Mouse (Mus musculus) hindbrain, embryonic 10.5 days (tissue): ENCODE data around the gene Kcnj14. TPM values are rescaled to one million over a fixed set of nuclear protein-coding genes. Genes with fewer than 3 reads are reported as not detected.

Source experiments
- DNase-seq: peaks from one replicate; pipeline ENCODE4 v3.0.0-alpha.2; 2017; ENCODE audit warnings: low spot score
- H3K27ac ChIP-seq: fragments of 300-500 bp; sonication (generic); 2 replicates; pipeline ENCODE4 v1.5.1; 2016; ENCODE audit warnings: mild to moderate bottlenecking, moderate library complexity
- H3K27me3 ChIP-seq: fragments of 300-500 bp; sonication (generic); 2 replicates; pipeline ENCODE4 v1.6.1; 2016; ENCODE audit warnings: mild to moderate bottlenecking; ENCODE audit not compliant: poor library complexity, insufficient read depth, severe bottlenecking
- H3K36me3 ChIP-seq: fragments of 300-500 bp; sonication (generic); 2 replicates; pipeline ENCODE4 v1.6.1; 2016; ENCODE audit warnings: mild to moderate bottlenecking, moderate library complexity
- H3K4me1 ChIP-seq: fragments of 300-500 bp; sonication (generic); replicated peaks from 2 replicates; pipeline ENCODE4 v1.6.1; 2016; ENCODE audit warnings: mild to moderate bottlenecking
- H3K4me3 ChIP-seq: fragments of 300-500 bp; sonication (generic); 2 replicates; pipeline ENCODE4 v1.5.1; 2016; ENCODE audit warnings: mild to moderate bottlenecking, moderate library complexity
- H3K9me3 ChIP-seq: fragments of 300-500 bp; sonication (generic); 2 replicates; pipeline ENCODE4 v1.6.1; 2016; ENCODE audit warnings: mild to moderate bottlenecking, moderate library complexity
- WGBS: fragments of 180-500 bp; shearing (Covaris S2); methylation state at CpG from one replicate; pipeline ENCODE4 v1.1.7; 2016; 5-methylcytosine and 5-hydroxymethylcytosine counted together
- polyA plus RNA-seq: library from polyadenylated mRNA; unstranded; fragments of >200 nt; fragmentation: Nextera tagmentation; extraction: Ambion mirVana; gene quantifications from 2 replicates; pipeline ENCODE4 v1.2.1, GENCODE M21; 2016

Gene Kcnj14
- polyA plus RNA-seq, 1 experiment from 2014 or later, result 1.0 TPM

DNA sequence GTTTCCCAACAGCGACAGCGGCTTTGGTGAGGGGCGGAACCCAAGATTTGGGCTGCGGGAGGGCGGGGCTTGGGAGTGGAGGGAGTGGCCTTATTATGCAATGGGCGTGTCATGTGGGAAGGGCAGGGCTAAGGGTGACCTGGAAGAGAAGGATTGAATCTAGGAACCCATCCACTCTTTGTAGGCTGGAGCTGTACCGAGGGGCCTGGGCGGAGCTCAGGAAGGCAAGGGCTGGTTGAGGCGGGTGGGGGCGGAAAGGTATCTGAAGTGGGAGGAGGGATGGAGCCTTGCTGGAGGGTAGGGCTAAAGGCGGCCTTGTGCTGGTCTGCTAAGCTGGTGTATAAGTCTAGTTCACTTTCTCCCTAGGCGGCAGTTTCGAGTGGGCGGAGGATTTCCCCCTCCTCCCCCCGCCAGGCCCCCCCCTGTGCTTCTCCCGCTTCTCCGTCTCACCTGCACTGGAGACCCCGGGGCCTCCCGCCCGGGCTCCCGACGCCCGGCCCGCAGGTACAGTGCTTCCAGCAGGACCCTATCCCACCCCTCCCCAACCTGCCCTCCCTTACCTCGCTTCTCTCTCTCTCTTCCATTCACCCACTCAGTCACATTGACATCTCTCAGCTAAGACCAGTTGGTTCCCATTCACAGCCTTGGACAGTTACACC lies 23.9 kb downstream of the Kcnj14 start:
- Histone ChIP-seq H3K9me3 (no peaks in the 10 kb centered on the region), H3K27ac (no peak overlapping the region), H3K36me3 (peaks cover 73% of the 10 kb centered on the region), H3K4me3 (peak overlapping the region; percentile 32), H3K4me1 (peaks cover 38% of the 10 kb centered on the region), H3K27me3 (peaks cover 57% of the 10 kb centered on the region)
- WGBS, result 19% methylated on average over 25 of the region's 25 CpGs
- DNase-seq, result peak; percentile 54

DNA sequence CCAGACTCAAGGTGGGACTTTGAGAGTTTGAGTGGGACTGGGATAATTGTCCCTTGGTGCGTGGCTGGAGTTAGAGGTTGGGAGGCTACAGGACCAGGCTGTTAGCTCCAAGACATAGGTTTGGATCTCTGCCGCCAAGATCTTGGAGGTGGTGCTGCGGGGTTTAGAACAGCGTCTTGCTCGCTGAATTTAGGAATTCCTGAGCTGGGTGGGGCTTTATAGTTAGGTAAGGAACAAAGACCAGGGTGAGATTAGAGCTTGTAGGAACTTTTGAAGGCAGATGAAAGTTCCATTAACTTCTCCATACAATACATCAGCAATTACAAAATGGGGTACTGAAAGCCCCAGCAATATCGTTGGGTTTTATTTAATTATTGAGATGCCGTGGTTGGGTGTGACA lies 24.6 kb downstream of the Kcnj14 start:
- Histone ChIP-seq H3K4me1 (peaks cover 38% of the 10 kb centered on the region), H3K9me3 (no peaks in the 10 kb centered on the region), H3K36me3 (peaks cover 79% of the 10 kb centered on the region), H3K27ac (no peak overlapping the region), H3K27me3 (peaks cover 64% of the 10 kb centered on the region), H3K4me3 (no peak overlapping the region)
- no peak for DNase-seq
- 44% methylated on average over 7 of the region's 7 CpGs for WGBS

- Histone ChIP-seq H3K27ac (no peak overlapping the region), H3K36me3 (peaks cover 83% of the 10 kb centered on the region), H3K4me1 (peaks cover 38% of the 10 kb centered on the region), H3K4me3 (peak overlapping the region; percentile 58; the same call in 1 of the 2 replicates), H3K27me3 (peaks cover 72% of the 10 kb centered on the region), H3K9me3 (no peaks in the 10 kb centered on the region)
- DNase-seq, result no peak
- WGBS, result 51% methylated on average over 7 of the region's 7 CpGs
Observed at GRCm38 (mm10) chr7:45798931-45799330, 25.7 kb downstream of the Kcnj14 start.

GRCm38 (mm10) chr7:45798511-45798836 lies 26.1 kb downstream of the Kcnj14 start:
- H3K4me1 ChIP-seq, result peaks cover 39% of the 10 kb centered on the region
- WGBS, result 2% methylated on average over 19 of the region's 19 CpGs
- peaks cover 83% of the 10 kb centered on the region for H3K36me3 ChIP-seq
- H3K27ac ChIP-seq, result peak overlapping the region; percentile 74
- peaks cover 73% of the 10 kb centered on the region for H3K27me3 ChIP-seq
- no peaks in the 10 kb centered on the region for H3K9me3 ChIP-seq
- peak overlapping the region; percentile 58 for H3K4me3 ChIP-seq
- no peak for DNase-seq

- H3K27me3 ChIP-seq, result peaks cover 79% of the 10 kb centered on the region
- no peaks in the 10 kb centered on the region for H3K9me3 ChIP-seq
- 2% methylated on average over 60 of the region's 60 CpGs for WGBS
- peak overlapping the region; percentile 74 for H3K27ac ChIP-seq
- DNase-seq, result no peak
- H3K4me3 ChIP-seq, result peak overlapping the region; percentile 58
- peaks cover 39% of the 10 kb centered on the region for H3K4me1 ChIP-seq
- peaks cover 83% of the 10 kb centered on the region for H3K36me3 ChIP-seq
Observed at GRCm38 (mm10) chr7:45797661-45798510, 26.7 kb downstream of the Kcnj14 start.

DNA sequence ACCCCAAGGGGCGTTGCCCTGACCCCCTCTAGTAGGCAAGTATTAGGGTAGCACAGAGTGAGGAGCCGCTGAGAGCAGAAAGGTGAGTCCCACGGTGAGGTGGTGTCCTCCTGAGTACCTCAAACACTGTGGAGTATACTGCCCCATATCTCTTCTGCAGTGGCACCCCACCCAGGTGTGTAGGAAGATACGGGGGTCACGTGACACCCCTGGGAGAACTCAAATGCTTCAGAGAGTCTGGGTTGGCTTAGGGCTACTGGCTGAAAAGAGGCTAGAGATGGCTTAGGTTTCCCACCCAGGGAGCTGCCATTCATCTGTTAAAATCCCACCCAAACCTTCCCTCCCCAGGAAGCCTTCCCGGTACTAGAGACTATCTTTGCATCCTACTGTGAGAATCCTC lies 27.6 kb downstream of the Kcnj14 start:
- no peak for DNase-seq
- Histone ChIP-seq H3K4me1 (peaks cover 39% of the 10 kb centered on the region), H3K36me3 (peaks cover 83% of the 10 kb centered on the region), H3K27me3 (peaks cover 86% of the 10 kb centered on the region), H3K9me3 (no peaks in the 10 kb centered on the region), H3K27ac (no peak overlapping the region), H3K4me3 (0 out of 2 replicates have a peak overlapping the region, but pooled peaks have one; percentile 58)
- WGBS, result 42% methylated on average over 6 of the region's 6 CpGs

- no peak overlapping the region for H3K4me3 ChIP-seq
- H3K4me1 ChIP-seq, result peaks cover 27% of the 10 kb centered on the region
- WGBS, result 95% methylated on average over 29 of the region's 29 CpGs
- H3K27ac ChIP-seq, result no peak overlapping the region; the same call in 1 of the 2 replicates
- peaks cover 84% of the 10 kb centered on the region for H3K36me3 ChIP-seq
- H3K9me3 ChIP-seq, result no peaks in the 10 kb centered on the region
- peaks cover 72% of the 10 kb centered on the region for H3K27me3 ChIP-seq
- DNase-seq, result no peak
Observed at GRCm38 (mm10) chr7:45794971-45795370, 29.6 kb downstream of the Kcnj14 start.

GRCm38 (mm10) chr7:45793969-45794585 lies 30.5 kb downstream of the Kcnj14 start:
- 81% methylated on average over 44 of the region's 44 CpGs for WGBS
- no peaks in the 10 kb centered on the region for H3K9me3 ChIP-seq
- H3K27me3 ChIP-seq, result peaks cover 63% of the 10 kb centered on the region
- H3K27ac ChIP-seq, result no peak overlapping the region
- peaks cover 90% of the 10 kb centered on the region for H3K36me3 ChIP-seq
- no peak for DNase-seq
- no peak overlapping the region for H3K4me3 ChIP-seq
- peaks cover 27% of the 10 kb centered on the region for H3K4me1 ChIP-seq

- H3K36me3 ChIP-seq, result peaks cover 95% of the 10 kb centered on the region
- 80% methylated on average over 24 of the region's 24 CpGs for WGBS
Observed at GRCm38 (mm10) chr7:45793240-45793639, 31.3 kb downstream of the Kcnj14 start.

DNA sequence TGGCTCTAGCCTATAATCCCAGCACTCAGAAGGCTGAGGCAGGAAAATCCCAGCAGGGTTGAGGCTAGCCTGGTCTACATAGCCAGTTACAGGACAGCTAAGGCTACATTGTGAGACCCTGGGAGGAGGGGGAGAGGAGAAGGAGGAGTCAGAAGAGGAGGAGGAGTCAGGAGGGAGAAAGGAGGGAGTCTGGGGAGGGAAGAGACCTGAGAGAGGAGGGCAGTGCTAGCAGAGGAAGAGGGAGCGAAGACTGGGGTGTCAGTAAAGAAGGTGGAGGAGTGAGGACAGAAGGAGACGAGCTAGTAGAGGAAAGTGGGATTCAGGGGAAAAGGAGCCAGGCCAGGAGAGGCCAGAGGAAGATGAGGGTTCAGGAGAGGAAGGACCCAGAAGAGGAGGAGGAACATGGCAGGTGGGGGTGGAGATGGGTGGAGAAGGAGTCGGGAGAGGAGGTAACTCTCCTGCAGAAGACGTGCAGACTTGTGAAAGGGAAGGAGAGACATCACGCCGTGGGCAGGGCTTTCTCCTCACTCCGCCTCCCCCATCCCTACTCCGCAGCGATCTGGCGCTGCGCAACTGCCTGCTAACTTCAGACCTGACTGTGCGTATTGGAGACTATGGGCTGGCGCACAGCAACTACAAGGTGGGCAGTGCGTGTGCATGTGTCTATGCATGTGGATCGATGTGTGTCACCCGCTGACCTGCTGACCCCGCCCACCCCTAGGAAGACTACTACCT lies 32.7 kb downstream of the Kcnj14 start:
- peaks cover 17% of the 10 kb centered on the region for H3K4me1 ChIP-seq
- no peak for DNase-seq
- H3K27me3 ChIP-seq, result peaks cover 46% of the 10 kb centered on the region
- H3K9me3 ChIP-seq, result no peaks in the 10 kb centered on the region
- no peak overlapping the region for H3K4me3 ChIP-seq
- whole genome bisulfite sequencing, result 78% methylated on average over 17 of the region's 17 CpGs
- no peak overlapping the region for H3K27ac ChIP-seq
- H3K36me3 ChIP-seq, result peaks cover 99% of the 10 kb centered on the region

More at GRCm38 (mm10) chr7:45793240-45793639, 31.3 kb downstream of the Kcnj14 start:
- Histone ChIP-seq H3K4me3 (no peak overlapping the region), H3K27me3 (peaks cover 55% of the 10 kb centered on the region), H3K9me3 (no peaks in the 10 kb centered on the region), H3K27ac (no peak overlapping the region), H3K4me1 (peaks cover 19% of the 10 kb centered on the region)
- DNase-seq, result no peak

DNA sequence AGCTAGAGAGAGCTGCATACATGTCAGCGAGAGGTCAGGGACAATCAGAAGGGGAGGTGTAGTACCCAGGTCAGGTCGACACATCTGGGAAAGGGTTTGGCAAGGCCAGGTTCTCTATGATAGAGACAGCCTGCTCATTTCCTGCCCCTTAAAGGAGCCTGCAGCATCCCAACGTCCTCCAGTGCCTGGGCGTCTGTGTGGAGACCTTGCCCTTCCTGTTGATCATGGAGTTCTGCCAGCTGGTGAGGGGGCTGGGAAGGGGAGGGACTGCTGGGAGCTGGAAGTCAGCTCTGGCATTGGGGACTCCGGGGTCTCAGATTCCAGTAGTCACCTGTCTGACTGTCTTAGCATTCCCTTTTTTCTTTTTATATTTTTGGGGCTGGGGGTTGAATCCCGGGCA lies 33.9 kb downstream of the Kcnj14 start:
- no peaks in the 10 kb centered on the region for H3K9me3 ChIP-seq
- H3K27ac ChIP-seq, result no peak overlapping the region
- WGBS, result 80% methylated on average over 6 of the region's 6 CpGs
- H3K36me3 ChIP-seq, result peaks cover 87% of the 10 kb centered on the region
- H3K4me1 ChIP-seq, result peaks cover 27% of the 10 kb centered on the region
- H3K4me3 ChIP-seq, result no peak overlapping the region
- H3K27me3 ChIP-seq, result peaks cover 40% of the 10 kb centered on the region
- DNase-seq, result no peak

DNA sequence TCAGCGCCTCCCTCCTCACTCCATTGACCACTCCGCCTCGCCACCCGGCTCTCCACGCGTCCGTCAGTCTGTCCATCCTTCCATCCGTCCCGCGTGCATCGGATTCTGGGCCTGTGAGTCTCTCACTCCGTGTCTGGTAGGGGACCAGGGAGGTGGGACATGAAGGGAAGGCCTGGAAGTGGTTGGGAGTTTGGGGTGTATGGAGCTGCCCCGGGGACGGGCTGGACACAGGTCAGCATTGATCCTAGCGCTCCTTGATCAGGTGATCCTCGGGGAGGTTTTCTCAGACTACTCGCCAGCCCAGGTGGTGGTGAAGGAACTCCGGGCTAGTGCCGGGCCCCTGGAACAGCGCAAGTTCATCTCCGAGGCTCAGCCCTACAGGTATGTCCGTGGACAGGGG lies 36.9 kb downstream of the Kcnj14 start:
- no peak for DNase-seq
- H3K4me1 ChIP-seq, result peaks cover 50% of the 10 kb centered on the region
- H3K9me3 ChIP-seq, result no peaks in the 10 kb centered on the region
- peaks cover 56% of the 10 kb centered on the region for H3K36me3 ChIP-seq
- 87% methylated on average over 22 of the region's 22 CpGs for WGBS
- H3K27ac ChIP-seq, result 0 out of 2 replicates have a peak overlapping the region, but pooled peaks have one; percentile 89
- peak overlapping the region; percentile 80 for H3K4me3 ChIP-seq
- H3K27me3 ChIP-seq, result peaks cover 21% of the 10 kb centered on the region; the same call in 1 of the 2 replicates
